Mouse (Mus musculus) v-Abl transformed pro-B cells (cell line): ENCODE measurements at regions not wholly inside any gene's neighbourhood (a gene's known extent, or its start where the extent isn't known, plus 50 kb on each side); places are given as distances from the start of the nearest gene placed in this dataset.

Source experiments
- in situ Hi-C, 2 experiments: fragments of 400-800 bp; cut with MboI; formaldehyde crosslinking; loops; one replicate each; pipeline ENCODE4 v1.15.1; 2025; ENCODE audit not compliant: unreplicated experiment in 2 of 2

GRCm38 (mm10) chr13:10540197-10540940 is 179.7 kb upstream of the Chrm3 start:
- in situ Hi-C loops = loop anchor here in 1 of 2 experiments (5.0 kb wide), 1 partner anchor 658 kb away; no protein-coding TSS in a partner anchor

GRCm38 (mm10) chr13:10538927-10539326 is 178.3 kb upstream of the Chrm3 start:
- in situ Hi-C loops = loop anchor here in 1 of 2 experiments (5.0 kb wide), 1 partner anchor 657 kb away; no protein-coding TSS in a partner anchor

- in situ Hi-C loops = no loop called here
These were observed 166.6 kb upstream of the Chrm3 start for GRCm38 (mm10) chr13:10527251-10527650.

- in situ Hi-C loops = no loop called here
These were observed 166.0 kb upstream of the Chrm3 start for GRCm38 (mm10) chr13:10526470-10527207.

GRCm38 (mm10) chr13:10504211-10504610 is 143.6 kb upstream of the Chrm3 start:
- in situ Hi-C loops = no loop called here

GRCm38 (mm10) chr13:10455323-10455722 is 94.7 kb upstream of the Chrm3 start:
- in situ Hi-C loops = no loop called here

GRCm38 (mm10) chr13:10454667-10455066 is 94.0 kb upstream of the Chrm3 start:
- in situ Hi-C loops = no loop called here

- in situ Hi-C loops = no loop called here
These were observed 90.4 kb upstream of the Chrm3 start for GRCm38 (mm10) chr13:10451057-10451456.

- in situ Hi-C loops = no loop called here
These were observed 88.9 kb upstream of the Chrm3 start for GRCm38 (mm10) chr13:10449502-10449901.

GRCm38 (mm10) chr13:10447806-10448205 is 87.2 kb upstream of the Chrm3 start:
- in situ Hi-C loops = no loop called here

GRCm38 (mm10) chr13:10445679-10446078 is 85.0 kb upstream of the Chrm3 start:
- in situ Hi-C loops = no loop called here
